Mouse (Mus musculus) heart, embryonic 12.5 days (tissue): ENCODE results near the gene Rpl27. TPM values are rescaled to one million over a fixed set of nuclear protein-coding genes. Genes with fewer than 3 reads are reported as not detected.

ENCODE experiments used
- ATAC-seq: fragments of 200-750 bp; cut with Nextera tagmentation; 2 replicates; pipeline ENCODE4 v1.8.0; 2017; ENCODE audit warnings: moderate TSS enrichment, moderate library complexity; ENCODE audit not compliant: insufficient number of reproducible peaks, low FRiP score
- H3K27ac ChIP-seq: fragments of 300-500 bp; sonication (generic); 2 replicates; pipeline ENCODE4 v1.5.1; 2016; ENCODE audit warnings: mild to moderate bottlenecking, moderate library complexity; ENCODE audit not compliant: poor library complexity, severe bottlenecking
- H3K27me3 ChIP-seq: fragments of 300-500 bp; sonication (generic); replicated peaks from 2 replicates; pipeline ENCODE4 v1.6.1; 2016; ENCODE audit warnings: mild to moderate bottlenecking, moderate library complexity
- H3K36me3 ChIP-seq: fragments of 300-500 bp; sonication (generic); 2 replicates; pipeline ENCODE4 v1.6.1; 2016; ENCODE audit warnings: mild to moderate bottlenecking, moderate library complexity
- H3K4me1 ChIP-seq: fragments of 300-500 bp; sonication (generic); replicated peaks from 2 replicates; pipeline ENCODE4 v1.6.1; 2016; ENCODE audit warnings: mild to moderate bottlenecking
- H3K4me2 ChIP-seq: fragments of 300-500 bp; sonication (generic); 2 replicates; pipeline ENCODE4 v1.6.1; 2016; ENCODE audit warnings: mild to moderate bottlenecking, moderate library complexity
- H3K4me3 ChIP-seq: fragments of 300-500 bp; sonication (generic); 2 replicates; pipeline ENCODE4 v1.5.1; 2016; ENCODE audit warnings: mild to moderate bottlenecking
- H3K9ac ChIP-seq: fragments of 300-500 bp; sonication (generic); 2 replicates; pipeline ENCODE4 v1.6.1; 2016; ENCODE audit warnings: mild to moderate bottlenecking, moderate library complexity
- H3K9me3 ChIP-seq: fragments of 300-500 bp; sonication (generic); replicated peaks from 2 replicates; pipeline ENCODE4 v1.6.1; 2016; ENCODE audit warnings: mild to moderate bottlenecking, moderate library complexity
- WGBS: fragments of 180-500 bp; shearing (Covaris S2); methylation state at CpG from one replicate; pipeline ENCODE4 v1.1.7; 2016; 5-methylcytosine and 5-hydroxymethylcytosine counted together
- microRNA-seq: library from miRNA; unstranded; fragments of <30 nt; microRNA quantifications from one replicate; pipeline ENCODE4, GENCODE M21; 2017
- polyA plus RNA-seq: library from polyadenylated mRNA; unstranded; fragments of >200 nt; fragmentation: Nextera tagmentation; extraction: Ambion mirVana; gene quantifications from 2 replicates; pipeline ENCODE4 v1.2.1, GENCODE M21; 2016

The Rpl27 gene
- polyA plus RNA-seq, 1 experiment from 2014 or later: 247 TPM

GRCm38 (mm10) chr11:101484245-101484644 is 42.1 kb downstream of the Rpl27 start:
- Histone ChIP-seq H3K27ac (no peak overlapping the region), H3K36me3 (peaks cover 20% of the 10 kb centered on the region), H3K4me3 (no peak overlapping the region), H3K9me3 (no peaks in the 10 kb centered on the region), H3K9ac (no peak overlapping the region), H3K27me3 (no peaks in the 10 kb centered on the region), H3K4me1 (peaks cover 53% of the 10 kb centered on the region), H3K4me2 (no peak overlapping the region)
- WGBS: 65% methylated on average over 6 of the region's 6 CpGs
- no peak for ATAC-seq

DNA sequence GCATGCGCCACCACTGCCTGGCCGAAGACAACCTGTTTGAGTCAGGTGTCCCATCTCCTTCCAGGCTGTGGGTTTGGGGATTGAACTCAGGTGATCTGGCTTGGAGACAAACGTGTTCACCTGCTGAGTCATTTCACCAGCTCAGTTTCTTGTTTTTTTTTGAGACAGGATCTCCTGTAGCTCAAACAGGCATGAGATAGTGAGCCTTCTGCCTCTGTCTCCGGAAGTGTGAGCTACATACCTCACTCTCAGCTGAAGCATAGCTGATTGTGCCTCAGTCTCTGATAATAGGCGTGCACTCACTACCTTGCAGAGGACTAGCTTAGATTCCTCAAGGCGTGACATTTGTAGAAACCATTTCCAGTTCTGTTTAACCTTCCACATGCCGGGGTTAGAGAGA is 42.7 kb downstream of the Rpl27 start:
- H3K9ac ChIP-seq: no peak overlapping the region

DNA sequence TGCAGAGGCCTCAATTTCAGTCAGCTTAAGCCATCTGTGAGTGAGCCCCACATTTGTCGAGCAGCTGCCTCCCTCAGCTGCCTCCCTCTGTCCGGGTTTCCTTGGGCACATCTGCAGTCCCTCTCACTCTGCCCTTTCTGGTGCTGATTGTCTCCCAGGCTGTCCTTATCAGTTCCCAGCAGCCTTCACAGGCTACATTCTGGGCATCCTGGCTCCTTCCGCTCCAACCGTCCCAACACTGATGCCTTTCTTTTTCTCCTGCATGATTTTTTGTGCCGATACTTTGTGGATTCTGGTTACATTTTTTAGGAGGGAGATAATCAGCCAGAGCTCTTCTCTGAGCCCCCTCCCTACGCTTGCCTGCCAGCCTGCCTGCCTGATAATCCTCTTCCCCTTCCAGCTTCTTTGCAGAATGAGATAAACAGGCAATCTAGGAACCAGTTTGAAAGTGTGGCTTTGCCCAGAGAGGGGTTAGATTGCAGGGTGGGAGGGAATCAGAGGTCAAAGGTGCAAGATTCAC is 43.5 kb downstream of the Rpl27 start:
- Histone ChIP-seq H3K36me3 (peaks cover 27% of the 10 kb centered on the region), H3K27me3 (no peaks in the 10 kb centered on the region), H3K4me1 (peaks cover 40% of the 10 kb centered on the region), H3K9ac (no peak overlapping the region), H3K4me2 (peak overlapping the region; percentile 38), H3K27ac (peak overlapping the region; percentile 64), H3K4me3 (no peak overlapping the region), H3K9me3 (no peaks in the 10 kb centered on the region)
- WGBS: 4% methylated on average over 6 of the region's 6 CpGs
- peak; percentile 75 for ATAC-seq

More for the DNA sequence above, 42.7 kb downstream of the Rpl27 start:
- Histone ChIP-seq H3K36me3 (peaks cover 25% of the 10 kb centered on the region), H3K4me2 (no peak overlapping the region), H3K4me3 (no peak overlapping the region), H3K27ac (no peak overlapping the region), H3K9me3 (no peaks in the 10 kb centered on the region), H3K4me1 (peaks cover 47% of the 10 kb centered on the region), H3K27me3 (no peaks in the 10 kb centered on the region)
- 46% methylated on average over 7 of the region's 7 CpGs for WGBS
- ATAC-seq: no peak

DNA sequence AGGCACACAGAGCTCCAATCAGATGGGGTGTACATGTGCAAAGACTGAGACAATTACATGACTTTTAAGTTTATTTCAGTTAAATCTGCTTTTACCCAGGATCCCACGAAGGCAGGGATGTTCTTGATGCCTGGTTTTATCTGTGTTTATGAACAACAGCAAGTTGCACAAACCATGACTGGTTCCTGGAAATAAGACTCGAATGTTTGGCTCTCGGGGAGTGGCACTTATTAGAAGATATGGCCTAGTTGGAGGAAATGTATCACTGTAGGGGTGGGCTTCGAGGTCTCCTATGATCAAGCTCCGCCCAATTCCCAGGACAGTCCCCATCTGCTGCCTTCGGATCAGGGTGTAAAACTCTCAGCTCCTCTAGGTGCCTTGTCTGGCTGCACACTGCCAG is 44.0 kb downstream of the Rpl27 start:
- Histone ChIP-seq H3K27ac (peak overlapping the region; percentile 64), H3K27me3 (no peaks in the 10 kb centered on the region), H3K4me2 (no peak overlapping the region), H3K4me1 (peaks cover 34% of the 10 kb centered on the region), H3K9me3 (no peaks in the 10 kb centered on the region), H3K36me3 (peaks cover 30% of the 10 kb centered on the region), H3K4me3 (no peak overlapping the region), H3K9ac (no peak overlapping the region)
- ATAC-seq: no peak
- WGBS: 42% methylated on average over 6 of the region's 6 CpGs

Small RNAs within 50 kb of the gene (microRNA-seq; reads per million reads assigned to microRNA genes)
- gene Mir6929: 1.9 reads per million

Other genes with a start within 250 kb of the Rpl27 start
- gene Ezh1, start 215.8 kb upstream of the Rpl27 start, polyA plus RNA-seq: 14.9 and 16.1 TPM in 2 replicates
- 233 and 245 TPM in 2 replicates for gene Ramp2, start 196.3 kb upstream of the Rpl27 start, polyA plus RNA-seq
- 98.8 and 101 TPM in 2 replicates for gene Vps25, start 188.6 kb upstream of the Rpl27 start, polyA plus RNA-seq
- gene Wnk4, start 181.7 kb upstream of the Rpl27 start, polyA plus RNA-seq: 14.0 TPM in 2 replicates
- 0.81 and 1.5 TPM in 2 replicates for gene Cntd1, start 163.3 kb upstream of the Rpl27 start, polyA plus RNA-seq
- 165 and 171 TPM in 2 replicates for gene Coa3, start 163.2 kb upstream of the Rpl27 start, polyA plus RNA-seq
- 141 TPM in 2 replicates for gene Becn1, start 140.0 kb upstream of the Rpl27 start, polyA plus RNA-seq
- 131 and 136 TPM in 2 replicates for gene Psme3, start 126.1 kb upstream of the Rpl27 start, polyA plus RNA-seq
- 1.3 and 1.5 TPM in 2 replicates for gene Aoc2, start 117.2 kb upstream of the Rpl27 start, polyA plus RNA-seq
- gene Aoc3, start 111.7 kb upstream of the Rpl27 start, polyA plus RNA-seq: 0.06 and 0.17 TPM in 2 replicates
- not detected in 2 replicates for gene G6pc, start 74.7 kb upstream of the Rpl27 start, polyA plus RNA-seq
- gene Aarsd1, start 24.7 kb upstream of the Rpl27 start, polyA plus RNA-seq: 42.9 and 55.5 TPM in 2 replicates
- gene Gm27029, start 17.5 kb upstream of the Rpl27 start, polyA plus RNA-seq: 6.7 and 14.0 TPM in 2 replicates
- 17.3 and 17.4 TPM in 2 replicates for gene Rundc1, start 17.2 kb upstream of the Rpl27 start, polyA plus RNA-seq
- 80.3 and 80.5 TPM in 2 replicates for gene Ptges3l, start 17.0 kb upstream of the Rpl27 start, polyA plus RNA-seq
- gene Ifi35, start 6.1 kb downstream of the Rpl27 start, polyA plus RNA-seq: 11.5 and 12.3 TPM in 2 replicates
- 30.5 and 31.9 TPM in 2 replicates for gene Rnd2, start 22.7 kb downstream of the Rpl27 start, polyA plus RNA-seq
- gene Vat1, start 23.9 kb downstream of the Rpl27 start, polyA plus RNA-seq: 39.3 and 40.4 TPM in 2 replicates
- 10.4 and 13.3 TPM in 2 replicates for gene Brca1, start 109.7 kb downstream of the Rpl27 start, polyA plus RNA-seq
- gene Nbr1, start 109.9 kb downstream of the Rpl27 start, polyA plus RNA-seq: 77.7 and 78.7 TPM in 2 replicates
- 4.0 and 4.5 TPM in 2 replicates for gene Tmem106a, start 139.9 kb downstream of the Rpl27 start, polyA plus RNA-seq
- not detected in 2 replicates for gene Gm11634, start 157.0 kb downstream of the Rpl27 start, polyA plus RNA-seq
- 28.3 and 36.2 TPM in 2 replicates for gene Rdm1, start 184.9 kb downstream of the Rpl27 start, polyA plus RNA-seq
- 10.0 and 10.3 TPM in 2 replicates for gene Arl4d, start 223.2 kb downstream of the Rpl27 start, polyA plus RNA-seq